Mouse (Mus musculus) right cerebral cortex, adult 18-20 months (tissue): ENCODE data around the gene Cdk5.

ENCODE experiments used
- DNase-seq: peaks from one replicate; pipeline ENCODE4 v3.0.0; 2022; ENCODE audit warnings: mixed read lengths

Gene Cdk5

DNA sequence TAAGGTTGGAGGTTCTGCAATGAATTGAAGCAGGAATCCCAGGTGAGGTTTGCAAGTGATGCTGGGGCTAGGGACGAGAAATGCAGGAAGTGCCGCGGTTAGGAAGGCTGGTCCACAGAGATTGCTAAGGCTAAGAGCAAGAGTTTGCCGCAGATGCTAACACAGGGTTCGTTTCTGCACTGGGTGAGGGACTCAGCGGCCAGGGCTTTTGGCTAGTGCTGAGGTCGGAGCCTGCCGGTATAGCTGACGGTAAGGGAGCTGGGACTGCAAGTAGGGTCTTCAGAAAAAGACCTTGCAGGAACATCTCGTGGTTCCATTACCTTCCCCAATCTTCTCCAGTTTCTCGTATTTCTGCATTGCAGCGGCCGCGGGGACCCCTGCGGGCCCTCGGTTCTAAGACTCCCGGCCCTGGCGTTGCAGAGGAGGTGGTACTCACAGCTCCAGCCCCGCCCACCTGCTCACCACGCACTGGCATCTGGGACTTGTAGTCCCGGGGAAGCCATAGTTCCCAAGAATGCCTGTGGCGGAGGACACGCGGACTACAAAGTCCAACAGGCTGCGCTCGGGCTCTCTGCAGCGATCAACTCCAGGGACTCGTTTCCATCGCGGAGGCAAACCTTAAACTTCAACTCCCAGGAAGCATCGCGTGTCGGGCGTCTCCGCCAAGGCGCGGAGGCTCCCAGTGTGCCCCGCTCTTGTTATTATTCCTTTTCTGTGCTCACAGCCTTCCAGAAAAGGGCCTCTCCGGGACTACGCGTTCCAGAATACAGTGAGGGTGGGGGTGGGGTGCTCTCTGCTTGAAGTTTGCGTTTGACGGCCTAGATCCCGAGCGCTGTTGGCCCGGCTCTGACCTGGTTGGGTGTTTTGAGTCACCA, at the start of gene Cdk5, which contains the start of gene Slc4a2:
TSS of gene Cdk5 (minus strand) at position 402 of the 875 bp plus-strand sequence.
TSS of gene Slc4a2 (plus strand) at position 709 of the 875 bp plus-strand sequence.
- peak; percentile 100 for DNase-seq

DNA sequence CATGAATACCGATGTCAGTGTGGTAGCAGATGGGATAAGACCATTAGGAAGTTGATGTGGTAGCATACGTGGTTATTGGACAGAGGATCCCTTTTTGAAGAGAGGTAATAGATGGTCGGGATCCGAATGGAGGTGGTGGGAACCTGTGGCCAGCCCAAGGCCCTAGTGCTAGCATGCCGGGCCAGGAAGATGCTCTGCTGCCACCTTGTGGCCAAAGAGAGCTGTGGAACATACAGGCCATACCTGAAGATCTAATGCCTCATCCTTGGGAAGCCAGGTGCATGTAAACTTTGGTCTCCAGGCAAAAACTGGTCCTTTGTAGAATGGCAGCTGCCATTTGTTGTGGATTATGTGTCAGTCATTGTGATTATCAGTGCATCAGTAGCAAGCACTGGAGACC, 47.3 kb upstream of the Cdk5 start:
- DNase-seq, result peak; percentile 75

- DNase-seq, result no peak
These were observed 43.4 kb upstream of the Cdk5 start for GRCm38 (mm10) chr5:24466762-24467161.

- DNase-seq, result no peak
These were observed 32.3 kb upstream of the Cdk5 start for GRCm38 (mm10) chr5:24455613-24456012.

DNA sequence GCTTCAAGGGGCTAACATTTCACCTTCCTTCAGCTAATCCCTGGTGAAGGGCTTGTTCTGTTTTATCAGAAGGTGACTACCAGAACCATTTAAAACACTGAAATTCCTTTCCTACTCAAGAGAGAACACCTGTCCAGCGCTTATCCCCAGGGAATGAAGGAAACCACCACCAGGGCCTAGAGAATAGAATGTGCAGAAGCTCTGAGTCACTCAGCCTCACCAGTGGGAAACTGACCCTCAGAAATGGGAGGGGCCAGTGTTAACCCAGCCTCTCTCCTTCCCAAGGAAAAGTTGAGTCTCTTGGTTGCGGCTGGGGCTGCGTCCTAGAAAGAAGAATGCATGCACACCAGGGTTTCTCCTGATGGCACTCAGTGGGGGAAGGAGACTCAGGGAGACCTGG, 31.7 kb upstream of the Cdk5 start:
- DNase-seq, result no peak

- DNase-seq, result no peak
These were observed 30.6 kb upstream of the Cdk5 start for GRCm38 (mm10) chr5:24453985-24454303.

- DNase-seq, result no peak
These were observed 30.1 kb upstream of the Cdk5 start for GRCm38 (mm10) chr5:24453283-24453984.

GRCm38 (mm10) chr5:24452691-24453233, 29.4 kb upstream of the Cdk5 start:
- peak; percentile 51 for DNase-seq

GRCm38 (mm10) chr5:24452030-24452690, 28.8 kb upstream of the Cdk5 start, which contains the start of gene Agap3:
Gene Agap3 (plus strand): TSS chr5:24452177.
- peak; percentile 44 for DNase-seq

DNA sequence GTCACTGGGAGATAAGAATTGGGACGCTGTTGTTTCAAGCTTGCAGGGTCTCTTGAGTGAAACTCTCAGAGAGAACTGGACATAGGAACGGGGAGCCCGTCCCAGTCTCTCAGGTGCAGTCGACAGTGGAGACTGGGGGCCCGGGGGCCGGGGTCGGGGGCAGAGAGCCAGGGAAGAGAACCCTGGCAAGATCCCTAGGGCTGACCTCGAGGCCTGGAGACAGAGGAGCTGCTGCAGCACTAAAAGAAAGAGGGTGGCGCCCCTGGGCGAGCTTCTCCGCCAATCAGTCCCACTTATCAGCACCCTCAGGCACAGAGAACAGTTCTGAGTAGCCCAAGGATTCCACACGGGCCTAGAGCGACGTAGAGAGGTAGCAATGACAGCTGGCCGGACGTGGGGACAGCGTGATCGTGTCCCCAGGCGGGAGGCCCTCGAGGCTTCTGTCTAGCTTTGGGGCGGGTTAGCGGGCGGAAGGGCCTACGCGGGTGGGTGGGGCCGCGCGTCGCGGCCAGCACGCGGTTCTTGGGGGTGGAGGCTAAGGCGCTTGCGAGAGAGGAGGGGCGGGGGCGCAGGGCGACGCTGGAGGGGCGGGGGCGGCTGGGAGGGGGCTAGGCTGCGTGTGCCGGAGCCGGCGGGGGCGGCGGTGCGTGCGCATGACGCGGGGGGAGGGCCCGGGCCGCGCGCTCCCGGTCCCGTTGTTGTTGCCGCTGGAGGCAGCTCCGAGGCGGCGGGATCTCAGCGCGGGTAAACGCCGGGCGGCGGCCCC, 28.1 kb upstream of the Cdk5 start:
- DNase-seq, result peak; percentile 89

GRCm38 (mm10) chr5:24447624-24448298, 24.4 kb upstream of the Cdk5 start, which contains the start of gene Tmub1:
Gene Tmub1 (minus strand): TSS chr5:24447854.
- DNase-seq, result peak; percentile 89

DNA sequence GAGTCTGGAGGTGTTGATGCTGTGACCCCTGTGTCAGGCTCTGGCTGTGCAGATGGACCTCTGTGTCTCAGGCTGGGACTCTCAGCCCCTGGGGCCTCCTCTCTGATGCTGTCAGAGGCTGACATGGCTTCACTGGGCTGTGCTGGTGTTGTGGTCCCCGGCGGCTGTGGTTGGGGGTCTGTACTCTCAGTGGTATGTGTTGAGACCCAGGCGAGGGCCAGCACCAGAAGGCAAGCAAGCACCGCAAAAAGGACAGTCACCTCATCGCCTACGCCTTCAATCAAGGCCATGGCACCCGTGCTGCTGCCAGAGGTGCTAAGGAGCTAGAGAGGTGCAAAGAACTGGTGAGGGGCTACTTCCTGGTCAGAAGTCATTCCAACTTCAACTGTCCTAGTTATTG, 23.3 kb upstream of the Cdk5 start:
- no peak for DNase-seq

DNA sequence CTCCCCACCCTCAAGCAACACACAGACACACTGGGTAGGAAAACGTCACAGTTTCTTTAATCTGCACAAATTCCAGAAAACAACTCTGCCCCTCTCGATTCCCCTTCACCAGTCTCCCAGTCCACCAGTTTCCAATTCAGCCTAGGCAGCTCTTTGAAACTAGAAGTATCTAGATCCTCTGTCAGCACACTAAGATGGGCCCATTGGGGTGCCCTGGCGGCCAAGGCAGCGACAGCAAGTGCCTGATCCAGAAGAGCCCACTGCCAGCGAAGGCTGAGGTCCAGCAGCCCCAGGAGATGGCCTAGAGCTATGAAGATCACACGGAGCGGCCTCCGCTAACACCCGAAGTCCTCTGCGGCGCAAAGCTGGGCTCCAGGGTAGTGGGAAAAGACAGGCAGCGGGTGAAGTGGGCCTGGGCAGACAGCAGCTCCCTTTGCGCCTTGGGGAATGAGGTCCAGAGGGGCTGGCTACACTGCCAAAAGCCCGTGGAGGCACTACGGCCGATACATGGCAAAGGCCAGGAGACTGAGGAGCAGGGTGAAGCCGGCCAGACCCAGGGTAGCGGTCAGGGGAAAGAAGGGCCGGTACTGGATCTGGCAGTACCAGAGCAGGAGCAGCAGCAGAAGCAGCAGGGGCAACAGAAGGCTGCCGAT, 22.2 kb upstream of the Cdk5 start:
- no peak for DNase-seq

DNA sequence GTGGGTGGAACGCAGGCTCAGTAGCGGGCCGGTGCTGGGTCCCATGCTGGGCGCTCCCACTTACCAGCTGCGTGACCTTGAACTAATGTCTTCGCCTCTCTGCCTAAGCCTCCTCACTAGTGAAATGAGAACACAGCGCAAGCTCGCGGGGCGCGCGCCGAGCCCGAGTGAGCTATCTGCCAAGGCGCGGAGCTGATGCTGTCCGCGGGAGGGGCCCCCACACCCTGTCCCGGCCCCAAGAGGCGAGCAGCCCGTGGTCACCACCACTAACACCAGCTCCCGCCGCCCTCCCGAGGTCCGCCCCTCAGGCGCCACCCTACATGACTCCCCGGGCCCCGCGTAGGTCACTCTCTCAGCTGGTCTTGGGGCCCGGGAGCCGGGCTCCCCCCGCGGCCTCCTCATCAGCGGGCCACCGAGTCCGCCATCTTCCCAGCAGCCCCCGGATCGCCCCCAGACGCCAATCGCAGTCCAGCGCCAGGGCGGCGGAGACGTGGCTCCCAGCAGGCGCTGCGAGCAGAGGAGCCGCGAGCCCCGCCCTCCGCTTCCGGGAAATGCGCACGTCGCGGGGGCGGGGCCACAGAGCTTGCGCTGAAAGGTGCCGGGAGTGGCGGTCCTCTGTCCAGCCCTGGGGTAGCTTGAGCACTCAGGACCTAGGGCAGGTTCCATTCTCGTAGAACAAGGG, 21.6 kb upstream of the Cdk5 start, which contains the start of gene Fastk:
TSS of gene Fastk (minus strand) at position 542 of the 682 bp plus-strand sequence.
- peak; percentile 97 for DNase-seq

DNA sequence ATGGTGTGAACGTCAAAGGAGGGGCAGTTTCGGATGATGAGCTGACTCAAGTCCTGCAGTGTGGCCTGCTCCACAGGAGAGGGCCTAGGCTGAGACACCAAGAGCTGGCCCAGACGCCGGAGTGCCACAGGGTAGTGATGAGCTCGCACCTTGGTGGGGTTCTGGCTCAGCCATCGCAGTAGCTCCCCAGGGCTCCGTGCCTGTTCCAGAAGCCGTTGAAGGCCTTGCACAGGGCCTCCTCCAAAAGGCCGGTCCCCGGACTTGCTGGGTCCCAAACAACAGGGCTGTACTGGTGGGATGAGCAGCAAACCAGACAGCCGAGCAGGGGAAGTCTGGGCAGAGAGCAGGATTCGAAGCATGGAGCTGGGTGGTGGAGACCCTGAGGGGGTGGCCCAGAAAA, 20.6 kb upstream of the Cdk5 start:
- DNase-seq, result no peak

GRCm38 (mm10) chr5:24443204-24443603, 19.9 kb upstream of the Cdk5 start:
- no peak for DNase-seq

GRCm38 (mm10) chr5:24442029-24442428, 18.7 kb upstream of the Cdk5 start:
- no peak for DNase-seq

GRCm38 (mm10) chr5:24441187-24441586, 17.9 kb upstream of the Cdk5 start:
- DNase-seq, result no peak

- DNase-seq, result no peak
These were observed 10.7 kb upstream of the Cdk5 start for GRCm38 (mm10) chr5:24433993-24434392.

DNA sequence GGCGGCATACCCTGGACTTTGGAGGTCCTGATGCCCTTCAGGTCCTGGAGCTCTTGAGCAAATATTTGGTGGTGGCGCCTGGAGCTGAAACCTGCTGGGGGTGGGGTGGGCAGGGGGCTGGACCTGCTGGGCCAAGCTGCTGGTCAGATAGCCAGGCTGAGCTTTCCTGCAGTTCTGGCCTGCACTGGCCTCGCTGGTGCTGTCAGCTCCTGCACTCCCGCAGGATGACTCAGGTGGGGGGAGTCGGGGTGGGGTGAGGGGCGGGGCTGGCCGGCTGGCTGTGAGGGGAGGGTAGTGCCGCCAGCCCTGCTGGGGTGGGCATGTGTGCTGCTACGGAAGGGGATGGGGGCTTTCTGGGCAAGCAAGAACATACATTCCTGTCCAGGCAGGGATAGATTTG, 5.3 kb upstream of the Cdk5 start:
- DNase-seq, result no peak
